Mouse (Mus musculus): ENCODE measurements around the gene Ing3.

GRCm38 (mm10) chr6:21959909-21960308 lies 10.5 kb downstream of the Ing3 start:
- TF ChIP-seq POLR2A (IDR thresholded peaks at IDR 0.05; ENCODE audit: control insufficient read depth, extremely low read depth, insufficient read depth, low read length, poor library complexity) (no peak), CTCF (IDR thresholded peaks at IDR 0.05; ENCODE audit: borderline replicate concordance, control insufficient read depth, extremely low read depth, insufficient read depth, low read length, poor library complexity) (no peak)

Data from thymus, adult 2 months (tissue).